Mouse (Mus musculus) liver, embryonic 14.5 days (tissue): ENCODE measurements at regions not wholly inside any gene's neighbourhood (a gene's known extent, or its start where the extent isn't known, plus 50 kb on each side); places are given as distances from the start of the nearest gene placed in this dataset.

Experiments
- ATAC-seq: fragments of 200-750 bp; cut with Nextera tagmentation; 2 replicates; pipeline ENCODE4 v1.8.0; 2017; ENCODE audit warnings: moderate number of reproducible peaks, mild to moderate bottlenecking, moderate library complexity; ENCODE audit not compliant: insufficient read depth
- DNase-seq, 3 experiments: peaks; one replicate each; pipeline ENCODE4 v3.0.0-alpha.2; 2012 to 2013; ENCODE audit warnings: low read depth in 3 of 3, low spot score in 3 of 3
- H3K27ac ChIP-seq: fragments of 300-500 bp; sonication (generic); 2 replicates; pipeline ENCODE4 v1.5.1; 2014; ENCODE audit warnings: moderate library complexity, mild to moderate bottlenecking, control low read depth, inconsistent platforms
- H3K27me3 ChIP-seq: fragments of 300-500 bp; sonication (generic); 2 replicates; pipeline ENCODE4 v1.6.1; 2014; ENCODE audit warnings: mild to moderate bottlenecking, low read length, moderate library complexity; ENCODE audit not compliant: control insufficient read depth, insufficient read depth
- H3K36me3 ChIP-seq: fragments of 300-500 bp; sonication (generic); replicated peaks from 2 replicates; pipeline ENCODE4 v1.6.1; 2014; ENCODE audit warnings: low read depth; ENCODE audit not compliant: control insufficient read depth, insufficient read depth
- H3K4me1 ChIP-seq, 2 experiments: fragments of 200-500 bp in 1 of 2; fragments of 300-500 bp in 1 of 2; sonication (generic) in 1 of 2; replicated peaks; 2 replicates each; pipeline ENCODE4 v1.6.1; 2012 to 2014; ENCODE audit warnings: antibody characterized with exemption in 1 of 2, inconsistent platforms in 1 of 2, low read length in 1 of 2; ENCODE audit not compliant: control insufficient read depth in 2 of 2, insufficient read depth in 2 of 2
- H3K4me2 ChIP-seq: fragments of 300-500 bp; sonication (generic); 2 replicates; pipeline ENCODE4 v1.6.1; 2014; ENCODE audit warnings: low read depth, mild to moderate bottlenecking, control low read depth, moderate library complexity
- H3K4me3 ChIP-seq, 2 experiments: fragments of 200-500 bp in 1 of 2; fragments of 300-500 bp in 1 of 2; sonication (generic) in 1 of 2; 2 replicates each; pipeline ENCODE4 v1.5.1; 2012 to 2014; ENCODE audit warnings: low read depth in 2 of 2, low read length in 2 of 2, mild to moderate bottlenecking in 2 of 2, control low read depth in 1 of 2, inconsistent platforms in 1 of 2, moderate library complexity in 1 of 2; ENCODE audit not compliant: insufficient read depth in 1 of 2
- H3K9ac ChIP-seq: fragments of 300-500 bp; sonication (generic); replicated peaks from 2 replicates; pipeline ENCODE4 v1.6.1; 2014; ENCODE audit warnings: mild to moderate bottlenecking, control low read depth, moderate library complexity
- H3K9me3 ChIP-seq: fragments of 300-500 bp; sonication (generic); 2 replicates; pipeline ENCODE4 v1.6.1; 2016; ENCODE audit warnings: low read length, mixed read lengths; ENCODE audit not compliant: control insufficient read depth
- CTCF ChIP-seq: IDR thresholded peaks from 2 replicates; pipeline ENCODE4 v1.5.1; 2016; ENCODE audit warnings: antibody characterized with exemption, low read depth, control low read depth
- EP300 ChIP-seq: IDR thresholded peaks from 2 replicates; pipeline ENCODE4 v1.6.1; 2016; ENCODE audit warnings: antibody characterized with exemption, low read depth
- WGBS: fragments of 180-500 bp; shearing (Covaris S2); extraction: QIAGEN DNeasy Blood & Tissue Kit; methylation state at CpG from one replicate; pipeline ENCODE4 v1.1.7; 2014; ENCODE audit not compliant: insufficient replicate concordance; 5-methylcytosine and 5-hydroxymethylcytosine counted together

- WGBS = 67% methylated on average over 16 of the region's 16 CpGs
- H3K4me1 ChIP-seq = no peaks in the 10 kb centered on the region
These were observed 145.5 kb upstream of the Arl4c start for GRCm38 (mm10) chr1:88847333-88848091.

DNA sequence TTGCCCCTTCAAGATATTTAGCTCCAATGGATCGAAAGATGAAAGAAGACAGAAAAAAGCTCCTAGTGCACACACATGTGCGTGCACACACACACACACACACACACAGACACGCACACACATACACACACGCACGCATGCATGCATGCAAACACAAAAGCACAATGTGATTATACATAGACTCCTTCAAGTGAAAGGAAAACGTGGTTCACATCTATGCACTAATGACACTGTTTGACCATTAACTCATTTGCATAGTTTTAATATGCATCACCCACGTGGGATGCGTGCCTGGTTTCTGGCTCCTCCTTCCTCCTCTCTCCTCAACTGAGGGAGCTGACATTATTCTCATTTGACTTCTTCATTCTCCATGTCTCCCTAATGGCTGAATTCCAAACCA, 146.2 kb upstream of the Arl4c start:
- 64% methylated on average over 8 of the region's 8 CpGs for WGBS
- TF ChIP-seq CTCF = no peak
- TF ChIP-seq EP300 = no peak
- no peak overlapping the region for H3K4me2 ChIP-seq
- H3K4me3 ChIP-seq = no peak overlapping the region
- no peaks in the 10 kb centered on the region for H3K9me3 ChIP-seq
- H3K27me3 ChIP-seq = no peaks in the 10 kb centered on the region
- DNase-seq (no peak), ATAC-seq (no peak)
- no peak overlapping the region for H3K9ac ChIP-seq
- H3K4me1 ChIP-seq = no peaks in the 10 kb centered on the region
- no peak overlapping the region for H3K27ac ChIP-seq
- H3K36me3 ChIP-seq = no peaks in the 10 kb centered on the region

More at GRCm38 (mm10) chr1:88847333-88848091, 145.5 kb upstream of the Arl4c start:
- no peak for TF ChIP-seq EP300
- no peak for TF ChIP-seq CTCF
- Histone ChIP-seq H3K36me3 (no peaks in the 10 kb centered on the region), H3K27me3 (no peaks in the 10 kb centered on the region), H3K4me3 (no peak overlapping the region), H3K9ac (no peak overlapping the region), H3K9me3 (no peaks in the 10 kb centered on the region), H3K4me2 (no peak overlapping the region), H3K27ac (no peak overlapping the region)
- ATAC-seq (no peak), DNase-seq (no peak)

- 60% methylated on average over 5 of the region's 5 CpGs for WGBS
- DNase-seq = no peak
- no peak for TF ChIP-seq EP300
- no peak for TF ChIP-seq CTCF
- no peak overlapping the region for H3K4me3 ChIP-seq
- ATAC-seq = no peak
- no peak overlapping the region for H3K4me2 ChIP-seq
- H3K9me3 ChIP-seq = no peaks in the 10 kb centered on the region
- no peaks in the 10 kb centered on the region for H3K27me3 ChIP-seq
- H3K27ac ChIP-seq = no peak overlapping the region
- H3K36me3 ChIP-seq = no peaks in the 10 kb centered on the region
- no peak overlapping the region for H3K9ac ChIP-seq
- no peaks in the 10 kb centered on the region for H3K4me1 ChIP-seq
These were observed 147.4 kb upstream of the Arl4c start for GRCm38 (mm10) chr1:88849421-88849820.

DNA sequence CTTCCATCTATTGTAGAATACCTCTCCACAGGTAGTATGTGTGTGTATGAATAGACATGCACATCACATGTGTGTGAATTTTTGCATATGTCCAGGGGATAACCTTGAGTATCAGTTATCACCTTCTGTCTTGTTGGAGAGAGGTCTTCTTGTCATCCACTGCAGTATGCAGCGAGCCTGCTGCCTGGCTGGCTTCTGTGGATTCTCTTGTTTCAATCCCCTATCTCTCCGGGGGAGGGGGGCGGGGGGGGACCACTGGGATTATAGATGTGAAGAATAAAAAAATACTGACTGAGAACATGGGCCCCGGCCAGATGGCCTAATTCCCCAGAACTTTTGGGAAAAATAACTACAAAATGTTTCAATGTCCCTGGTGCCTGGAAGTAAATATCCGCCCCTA, 149.9 kb upstream of the Arl4c start:
- no peak overlapping the region for H3K4me3 ChIP-seq
- DNase-seq (no peak), ATAC-seq (no peak)
- no peaks in the 10 kb centered on the region for H3K9me3 ChIP-seq
- H3K9ac ChIP-seq = no peak overlapping the region
- no peaks in the 10 kb centered on the region for H3K36me3 ChIP-seq
- no peak for TF ChIP-seq EP300
- no peak for TF ChIP-seq CTCF
- no peak overlapping the region for H3K27ac ChIP-seq
- H3K27me3 ChIP-seq = no peaks in the 10 kb centered on the region
- 73% methylated on average over 5 of the region's 5 CpGs for WGBS
- no peak overlapping the region for H3K4me2 ChIP-seq
- no peaks in the 10 kb centered on the region for H3K4me1 ChIP-seq

- no peaks in the 10 kb centered on the region for H3K9me3 ChIP-seq
- H3K9ac ChIP-seq = no peak overlapping the region
- no peaks in the 10 kb centered on the region for H3K4me1 ChIP-seq
- no peak for ATAC-seq
- H3K4me3 ChIP-seq = no peak overlapping the region
- TF ChIP-seq CTCF (no peak), EP300 (no peak)
- 45% methylated on average over 7 of the region's 7 CpGs for WGBS
- no peaks in the 10 kb centered on the region for H3K27me3 ChIP-seq
- H3K36me3 ChIP-seq = no peaks in the 10 kb centered on the region
- H3K4me2 ChIP-seq = no peak overlapping the region
- no peak overlapping the region for H3K27ac ChIP-seq
- DNase-seq = no peak
These were observed 159.0 kb upstream of the Arl4c start for GRCm38 (mm10) chr1:88860871-88861589.
